Mouse (Mus musculus) brown adipose tissue, adult 24 weeks (tissue): ENCODE results near the gene Shld1. TPM values are rescaled to one million over a fixed set of nuclear protein-coding genes. Genes with fewer than 3 reads are reported as not detected.

Experiments
- H3K27ac ChIP-seq: fragments of 200-500 bp; replicated peaks from 2 replicates; pipeline ENCODE4 v1.5.1; 2012; ENCODE audit warnings: low read depth, mild to moderate bottlenecking, low read length
- H3K4me1 ChIP-seq: fragments of 200-500 bp; 2 replicates; pipeline ENCODE4 v1.6.1; 2012; ENCODE audit warnings: low read length, mixed read lengths; ENCODE audit not compliant: control insufficient read depth, insufficient read depth, insufficient read length
- H3K4me3 ChIP-seq: fragments of 200-500 bp; 2 replicates; pipeline ENCODE4 v1.5.1; 2012; ENCODE audit warnings: low read depth, mild to moderate bottlenecking, low read length, moderate library complexity; ENCODE audit not compliant: insufficient read depth
- polyA plus RNA-seq: library from polyadenylated mRNA; stranded (reverse); fragments of >200 nt; gene quantifications from 2 replicates; pipeline ENCODE4 v1.2.4, GENCODE M21; 2012; ENCODE audit not compliant: missing spikeins, insufficient read depth, insufficient read length

Gene Shld1
- polyA plus RNA-seq, 1 experiment = 3.6 TPM

DNA sequence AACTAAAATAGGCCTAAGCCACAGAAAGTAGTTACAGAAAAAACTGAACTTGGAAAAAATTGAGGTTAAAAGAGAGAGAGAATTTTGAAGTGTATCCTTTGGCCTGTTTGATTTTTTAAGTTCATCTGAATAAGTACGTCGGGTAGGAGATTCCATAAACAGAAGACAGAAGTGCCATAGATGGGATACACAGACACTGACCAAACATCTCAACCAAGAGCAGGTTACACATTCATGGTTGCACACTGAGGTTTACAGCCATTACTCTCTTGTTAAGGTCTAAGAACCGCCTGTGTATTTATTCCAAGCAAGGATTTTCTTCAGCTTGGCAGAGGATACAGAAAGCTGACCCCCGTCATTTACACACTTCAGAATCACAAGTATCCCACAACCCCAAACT, 94.2 kb downstream of the Shld1 start, which contains the start of gene Chgb:
TSS of gene Chgb (plus strand) at position 301 of the 400 bp plus-strand sequence.
- Histone ChIP-seq H3K27ac (no peak within 1 kb of the TSS), H3K4me3 (no peak within 1 kb of the TSS), H3K4me1 (no peaks in the 10 kb centered on the region)

DNA sequence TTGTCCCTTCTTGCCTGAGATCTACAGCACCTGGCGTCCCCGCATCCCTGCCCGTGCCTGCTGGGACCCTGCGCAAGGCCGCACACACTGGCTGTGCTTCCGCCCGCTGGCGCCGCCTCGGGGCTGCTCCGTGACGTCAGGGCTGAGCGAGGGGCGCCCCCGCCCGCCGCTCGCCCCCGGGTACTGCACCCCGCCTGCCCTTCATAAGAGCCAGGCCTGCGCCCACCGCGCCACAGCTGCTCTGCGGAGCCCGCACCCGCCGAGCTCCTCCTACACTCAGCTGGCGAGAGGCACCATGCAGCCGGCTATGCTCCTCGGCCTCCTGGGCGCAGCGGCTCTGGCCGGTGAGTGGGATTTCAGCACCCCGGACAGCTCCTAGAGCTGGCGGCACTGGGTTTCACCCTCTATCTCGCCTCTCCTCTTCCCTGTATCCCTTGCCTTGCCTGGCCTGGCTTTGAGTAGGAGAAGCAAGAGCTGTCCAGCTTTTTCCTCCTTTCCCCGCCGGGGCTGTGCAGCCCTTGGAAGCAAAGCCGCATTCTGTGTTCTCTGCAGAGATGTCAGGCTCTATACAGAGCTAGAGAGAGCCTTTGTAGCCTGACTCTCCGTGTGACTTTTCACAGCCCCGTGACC, 94.8 kb downstream of the Shld1 start:
- H3K4me3 ChIP-seq = no peak overlapping the region
- H3K4me1 ChIP-seq = no peaks in the 10 kb centered on the region
- H3K27ac ChIP-seq = no peak overlapping the region

DNA sequence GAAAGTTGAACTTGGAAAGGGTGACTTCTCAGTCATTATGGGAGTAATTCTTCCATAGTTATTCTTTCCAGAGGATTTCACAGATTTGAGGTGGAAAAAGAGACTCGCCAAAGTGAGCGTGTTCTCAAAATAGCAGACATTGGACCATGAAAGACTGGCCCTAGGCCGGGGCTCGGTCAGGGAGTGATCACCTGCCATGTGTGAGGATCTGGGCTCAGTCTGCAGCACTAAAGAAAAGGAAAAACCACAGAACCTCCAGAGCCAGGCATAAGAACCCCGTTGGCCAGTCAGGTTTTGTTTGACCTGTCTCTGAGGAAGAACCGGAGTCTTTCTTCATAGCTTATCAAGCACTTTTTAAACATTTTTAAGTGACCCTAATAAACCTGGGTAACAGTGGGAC, 97.3 kb downstream of the Shld1 start:
- no peak overlapping the region for H3K27ac ChIP-seq
- no peak overlapping the region for H3K4me3 ChIP-seq
- H3K4me1 ChIP-seq = no peaks in the 10 kb centered on the region

DNA sequence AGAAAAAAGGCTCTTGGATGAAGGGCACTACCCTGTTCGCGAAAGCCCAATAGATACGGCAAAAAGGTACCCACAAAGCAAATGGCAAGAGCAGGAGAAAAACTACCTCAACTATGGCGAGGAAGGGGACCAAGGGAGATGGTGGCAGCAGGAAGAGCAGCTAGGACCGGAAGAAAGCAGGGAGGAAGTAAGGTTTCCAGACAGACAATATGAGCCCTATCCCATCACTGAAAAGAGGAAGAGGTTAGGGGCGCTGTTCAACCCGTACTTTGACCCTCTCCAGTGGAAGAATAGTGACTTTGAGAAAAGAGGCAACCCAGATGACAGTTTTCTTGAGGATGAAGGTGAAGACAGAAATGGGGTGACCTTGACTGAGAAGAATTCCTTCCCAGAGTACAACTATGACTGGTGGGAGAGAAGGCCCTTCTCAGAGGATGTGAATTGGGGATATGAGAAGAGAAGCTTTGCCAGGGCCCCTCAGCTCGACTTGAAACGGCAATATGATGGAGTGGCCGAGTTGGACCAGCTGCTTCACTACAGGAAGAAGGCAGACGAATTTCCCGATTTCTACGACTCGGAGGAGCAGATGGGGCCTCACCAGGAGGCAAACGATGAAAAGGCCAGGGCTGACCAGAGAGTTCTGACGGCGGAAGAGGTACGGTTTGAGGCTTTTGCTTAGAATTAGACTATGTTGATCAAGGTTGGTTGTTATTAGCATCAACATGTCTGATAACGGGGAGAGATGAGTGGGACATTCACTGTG, 106.9 kb downstream of the Shld1 start:
- Histone ChIP-seq H3K4me1 (no peaks in the 10 kb centered on the region), H3K4me3 (no peak overlapping the region), H3K27ac (no peak overlapping the region)

DNA sequence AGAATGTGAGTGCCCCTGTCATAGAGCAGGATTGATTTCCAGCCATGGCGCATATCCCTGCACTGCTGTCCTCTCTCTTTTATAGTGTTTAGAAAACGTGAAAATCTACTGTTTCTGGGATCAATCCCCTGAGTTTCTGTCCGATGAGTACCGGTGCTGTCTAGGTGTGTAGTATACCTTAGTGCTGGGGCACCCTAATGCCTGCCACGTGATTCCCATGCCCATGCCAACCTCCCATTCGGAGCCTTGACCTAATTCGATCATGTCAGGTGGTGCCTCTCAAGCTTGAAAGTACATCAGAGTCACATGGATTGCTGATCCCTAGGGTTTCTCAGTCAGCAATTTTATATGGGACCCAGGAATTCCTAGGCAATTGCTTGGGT, 107.5 kb downstream of the Shld1 start:
- Histone ChIP-seq H3K4me3 (no peak overlapping the region), H3K27ac (no peak overlapping the region), H3K4me1 (no peaks in the 10 kb centered on the region)

Other genes with a start within 250 kb of the Shld1 start
- 15.3 and 23.7 TPM in 2 replicates for gene Gpcpd1, start 99.2 kb upstream of the Shld1 start, polyA plus RNA-seq
- not detected in 2 replicates for gene Chgb, start 94.3 kb downstream of the Shld1 start, polyA plus RNA-seq
- 8.6 and 10.0 TPM in 2 replicates for gene Trmt6, start 129.1 kb downstream of the Shld1 start, polyA plus RNA-seq
- 2.7 and 3.4 TPM in 2 replicates for gene Mcm8, start 129.2 kb downstream of the Shld1 start, polyA plus RNA-seq
- gene Crls1, start 159.7 kb downstream of the Shld1 start, polyA plus RNA-seq = 277 and 328 TPM in 2 replicates
- 1.1 and 1.4 TPM in 2 replicates for gene Lrrn4, start 194.0 kb downstream of the Shld1 start, polyA plus RNA-seq